Mouse (Mus musculus) lung, adult 18-20 months (tissue): ENCODE results near the gene A630023A22Rik.

ENCODE experiments used
- DNase-seq, 2 experiments: peaks; one replicate each; pipeline ENCODE4 v3.0.0; 2022; ENCODE audit warnings: mixed read lengths in 2 of 2

The A630023A22Rik gene

GRCm38 (mm10) chr14:34102601-34103000 is at the start of gene A630023A22Rik:
A630023A22Rik (minus strand) TSS chr14:34102754.
- no peak for DNase-seq

GRCm38 (mm10) chr14:34152342-34152741 is 49.8 kb upstream of the A630023A22Rik start, which contains the start of gene Npy4r:
Npy4r (minus strand) TSS chr14:34152489.
- DNase-seq, result peak; percentile 69 to 74

- DNase-seq, result no peak
Observed at GRCm38 (mm10) chr14:34142915-34143314, 40.4 kb upstream of the A630023A22Rik start.

GRCm38 (mm10) chr14:34142316-34142715 is 39.8 kb upstream of the A630023A22Rik start:
- no peak for DNase-seq

GRCm38 (mm10) chr14:34139671-34140664 is 37.4 kb upstream of the A630023A22Rik start:
- no peak for DNase-seq

GRCm38 (mm10) chr14:34135391-34135790 is 32.8 kb upstream of the A630023A22Rik start:
- no peak for DNase-seq

- DNase-seq, result no peak
Observed at GRCm38 (mm10) chr14:34131216-34131615, 28.7 kb upstream of the A630023A22Rik start.

- DNase-seq, result no peak
Observed at GRCm38 (mm10) chr14:34121691-34122090, 19.1 kb upstream of the A630023A22Rik start.

GRCm38 (mm10) chr14:34120923-34121351 is 18.4 kb upstream of the A630023A22Rik start:
- DNase-seq, result no peak

- no peak for DNase-seq
Observed at GRCm38 (mm10) chr14:34120016-34120910, 17.7 kb upstream of the A630023A22Rik start.

GRCm38 (mm10) chr14:34119046-34119723 is 16.6 kb upstream of the A630023A22Rik start:
- DNase-seq, result no peak

GRCm38 (mm10) chr14:34114311-34114710 is 11.8 kb upstream of the A630023A22Rik start:
- no peak for DNase-seq

GRCm38 (mm10) chr14:34107594-34107993 is 5.0 kb upstream of the A630023A22Rik start:
- no peak for DNase-seq

GRCm38 (mm10) chr14:34106389-34107062 is 4.0 kb upstream of the A630023A22Rik start:
- DNase-seq, result peak; percentile 22 to 38

- peak; percentile 60 to 75 for DNase-seq
Observed at GRCm38 (mm10) chr14:34104892-34105291, 2.3 kb upstream of the A630023A22Rik start.

- no peak for DNase-seq
Observed at GRCm38 (mm10) chr14:34103855-34104254, 1.3 kb upstream of the A630023A22Rik start.

- no peak for DNase-seq
Observed at GRCm38 (mm10) chr14:34096161-34096560, 6.4 kb downstream of the A630023A22Rik start.

- DNase-seq, result no peak
Observed at GRCm38 (mm10) chr14:34092856-34093255, 9.7 kb downstream of the A630023A22Rik start.

- DNase-seq, result no peak
Observed at GRCm38 (mm10) chr14:34091475-34091874, 11.1 kb downstream of the A630023A22Rik start.

- DNase-seq, result no peak
Observed at GRCm38 (mm10) chr14:34089796-34090195, 12.8 kb downstream of the A630023A22Rik start.

GRCm38 (mm10) chr14:34087856-34088398 is 14.6 kb downstream of the A630023A22Rik start:
- DNase-seq, result no peak
